Mouse (Mus musculus): ENCODE measurements around the gene Alkbh5.
"Not testable (repeated sequence)": the region's sequence is repeated elsewhere in the genome, so short reads cannot be mapped to it uniquely, and the experiment has no call there.

Alkbh5 gene

DNA sequence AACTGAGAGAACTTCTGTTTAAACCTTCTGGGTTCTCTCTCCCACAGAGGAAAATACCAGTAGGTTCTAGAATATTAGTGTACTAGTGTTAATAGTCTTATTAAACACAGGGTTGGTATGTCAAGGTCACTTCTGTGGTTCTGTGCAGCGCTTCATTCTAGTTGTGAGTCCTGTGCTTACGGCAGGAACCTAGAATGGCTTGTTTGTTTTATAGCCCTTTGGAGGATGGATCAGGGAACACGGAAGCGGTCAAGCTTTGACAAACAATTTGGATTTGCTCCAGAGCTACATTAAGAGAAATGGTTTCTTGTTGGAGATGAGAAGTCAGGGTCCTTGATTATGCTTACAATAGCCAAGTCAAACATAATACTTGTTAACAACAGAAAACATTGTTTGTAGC lies 9.3 kb downstream of the Alkbh5 start:
- no peak for DNase-seq

- DNase-seq = no peak
Measured at GRCm38 (mm10) chr11:60548112-60548511, 11.9 kb downstream of the Alkbh5 start.

DNA sequence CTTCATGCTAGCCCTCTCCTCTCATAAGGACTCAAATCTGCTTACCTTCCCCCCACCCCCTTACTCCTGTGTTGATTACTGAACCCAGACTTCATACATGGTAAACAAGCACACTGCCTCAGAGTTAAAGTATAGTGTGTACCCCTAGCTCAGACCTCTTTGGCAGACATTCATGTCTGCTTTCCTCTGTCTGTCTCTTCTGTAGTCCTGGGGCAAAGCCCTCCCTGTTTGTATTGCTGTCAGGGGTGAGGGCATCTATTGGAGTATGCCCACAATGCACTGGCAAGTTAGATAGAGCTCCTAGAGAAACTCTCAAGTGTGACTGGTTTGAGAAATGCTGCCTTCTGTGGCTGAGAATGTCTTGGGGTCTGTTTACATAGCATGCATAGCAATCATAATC lies 16.9 kb downstream of the Alkbh5 start:
- DNase-seq = no peak

DNA sequence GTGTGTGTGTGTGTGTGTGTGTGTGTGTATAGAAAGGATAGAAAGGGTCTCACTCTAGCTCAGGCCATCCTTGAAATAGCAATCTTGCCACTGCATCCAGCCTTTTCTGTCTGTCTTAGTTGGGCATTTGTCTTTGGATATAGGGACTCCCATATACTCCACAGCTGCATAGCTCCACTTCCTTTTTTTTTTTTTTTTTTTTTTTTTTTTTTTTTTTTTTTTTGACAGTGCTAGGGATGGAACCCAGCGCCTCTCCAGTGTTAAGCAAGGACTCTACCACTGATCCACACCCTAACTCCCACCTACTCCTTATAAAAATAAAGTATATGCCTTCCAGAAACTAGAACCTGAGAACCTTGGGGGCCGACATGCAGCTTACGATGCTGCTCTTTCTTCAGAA lies 21.5 kb downstream of the Alkbh5 start:
- DNase-seq = no peak

DNA sequence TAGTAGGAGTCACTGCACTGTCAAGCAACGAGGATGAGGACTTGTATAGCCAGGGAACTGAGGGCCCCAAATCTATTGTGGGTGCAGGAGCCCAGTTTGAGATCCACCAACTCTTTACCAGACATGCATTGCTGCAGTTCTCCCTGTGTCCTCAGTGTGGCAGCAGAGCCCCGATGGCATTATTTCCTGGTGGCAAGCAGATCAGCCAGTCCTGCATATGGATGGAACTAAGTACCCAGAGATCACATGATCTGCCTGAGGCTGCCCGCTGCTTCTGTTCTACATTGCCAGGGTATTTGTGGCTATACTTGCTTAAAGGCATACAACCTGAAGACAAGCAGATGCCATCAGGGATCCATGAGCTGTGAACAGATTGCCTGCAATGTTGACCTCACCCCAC lies 23.2 kb downstream of the Alkbh5 start:
- DNase-seq = peak; percentile 78

- not testable (repeated sequence) for DNase-seq
Measured at GRCm38 (mm10) chr11:60574006-60574405, 37.8 kb downstream of the Alkbh5 start.

All from kidney, postnatal 10 days (tissue).